Mouse (Mus musculus): ENCODE measurements at regions not wholly inside any gene's neighbourhood (a gene's known extent, or its start where the extent isn't known, plus 50 kb on each side); places are given as distances from the start of the nearest gene placed in this dataset.

DNA sequence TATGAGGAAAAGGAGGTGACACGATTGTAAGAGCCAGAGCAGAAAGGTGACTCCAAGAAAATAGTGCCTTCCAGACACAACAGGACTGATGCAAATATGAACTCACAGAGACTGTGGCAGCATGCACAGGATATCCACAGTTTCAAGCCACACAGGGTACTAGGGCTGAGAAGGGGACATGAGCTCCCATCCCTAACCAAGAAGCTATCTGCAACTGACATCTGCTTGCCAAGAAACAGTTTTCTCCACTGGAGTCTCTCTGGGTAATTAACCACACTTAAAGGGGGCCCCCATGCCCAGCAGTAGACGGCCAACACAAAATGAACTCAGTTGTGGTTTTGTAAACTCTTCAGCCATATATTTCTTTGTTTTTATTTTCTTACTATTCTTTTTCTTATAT is 176.1 kb downstream of the Gm11361 start:
- Histone ChIP-seq H3K4me2 (replicated peaks; ENCODE audit: low read depth, low read length) (no peak overlapping the region), H3K9ac (ENCODE audit: low read depth, low read length) (no peak overlapping the region), H3K27me3 (ENCODE audit: control insufficient read depth, insufficient read depth, low read length) (no peaks in the 10 kb centered on the region), H3K27ac (ENCODE audit: low read depth, low read length) (no peak overlapping the region), H3K36me3 (ENCODE audit: control insufficient read depth, insufficient read depth, low read length) (no peaks in the 10 kb centered on the region), H3K9me3 (ENCODE audit: control insufficient read depth, low read length) (no peaks in the 10 kb centered on the region), H3K4me3 (ENCODE audit: low read length) (no peak overlapping the region), H3K4me1 (ENCODE audit: control insufficient read depth, insufficient read depth, low read length) (no peaks in the 10 kb centered on the region)
- 39% methylated on average over 2 of the region's 2 CpGs for WGBS
- ATAC-seq (ENCODE audit: low FRiP score, low TSS enrichment): no peak

GRCm38 (mm10) chr13:28432017-28432416 is 174.7 kb downstream of the Gm11361 start:
- H3K4me2 ChIP-seq (replicated peaks; ENCODE audit: low read depth, low read length): no peak overlapping the region
- no peak overlapping the region for H3K4me3 ChIP-seq (ENCODE audit: low read length)
- no peak overlapping the region for H3K27ac ChIP-seq (ENCODE audit: low read depth, low read length)
- no peak overlapping the region for H3K9ac ChIP-seq (ENCODE audit: low read depth, low read length)
- H3K4me1 ChIP-seq (ENCODE audit: control insufficient read depth, insufficient read depth, low read length): no peaks in the 10 kb centered on the region
- no peaks in the 10 kb centered on the region for H3K9me3 ChIP-seq (ENCODE audit: control insufficient read depth, low read length)
- no peak for ATAC-seq (ENCODE audit: low FRiP score, low TSS enrichment)
- 73% methylated on average over 2 of the region's 2 CpGs for WGBS
- no peaks in the 10 kb centered on the region for H3K36me3 ChIP-seq (ENCODE audit: control insufficient read depth, insufficient read depth, low read length)
- no peaks in the 10 kb centered on the region for H3K27me3 ChIP-seq (ENCODE audit: control insufficient read depth, insufficient read depth, low read length)

GRCm38 (mm10) chr13:28426085-28426484 is 168.8 kb downstream of the Gm11361 start:
- WGBS: 78% methylated on average over 4 of the region's 4 CpGs
- Histone ChIP-seq H3K27me3 (ENCODE audit: control insufficient read depth, insufficient read depth, low read length) (no peaks in the 10 kb centered on the region), H3K4me2 (replicated peaks; ENCODE audit: low read depth, low read length) (no peak overlapping the region), H3K4me1 (ENCODE audit: control insufficient read depth, insufficient read depth, low read length) (peaks cover 8% of the 10 kb centered on the region; the same call in 1 of the 2 replicates), H3K9me3 (ENCODE audit: control insufficient read depth, low read length) (no peaks in the 10 kb centered on the region), H3K27ac (ENCODE audit: low read depth, low read length) (no peak overlapping the region), H3K4me3 (ENCODE audit: low read length) (no peak overlapping the region), H3K9ac (ENCODE audit: low read depth, low read length) (no peak overlapping the region), H3K36me3 (ENCODE audit: control insufficient read depth, insufficient read depth, low read length) (no peaks in the 10 kb centered on the region)
- no peak for ATAC-seq (ENCODE audit: low FRiP score, low TSS enrichment)

- no peaks in the 10 kb centered on the region for H3K27me3 ChIP-seq (ENCODE audit: control insufficient read depth, insufficient read depth, low read length)
- no peak overlapping the region for H3K4me2 ChIP-seq (replicated peaks; ENCODE audit: low read depth, low read length)
- WGBS: 61% methylated on average over 3 of the region's 3 CpGs
- no peak overlapping the region for H3K4me3 ChIP-seq (ENCODE audit: low read length)
- no peak overlapping the region for H3K9ac ChIP-seq (ENCODE audit: low read depth, low read length)
- H3K27ac ChIP-seq (ENCODE audit: low read depth, low read length): no peak overlapping the region
- no peaks in the 10 kb centered on the region for H3K36me3 ChIP-seq (ENCODE audit: control insufficient read depth, insufficient read depth, low read length)
- peaks cover 8% of the 10 kb centered on the region; the same call in 1 of the 2 replicates for H3K4me1 ChIP-seq (ENCODE audit: control insufficient read depth, insufficient read depth, low read length)
- no peak for ATAC-seq (ENCODE audit: low FRiP score, low TSS enrichment)
- no peaks in the 10 kb centered on the region for H3K9me3 ChIP-seq (ENCODE audit: control insufficient read depth, low read length)
Measured at GRCm38 (mm10) chr13:28425116-28425515, 167.8 kb downstream of the Gm11361 start.

DNA sequence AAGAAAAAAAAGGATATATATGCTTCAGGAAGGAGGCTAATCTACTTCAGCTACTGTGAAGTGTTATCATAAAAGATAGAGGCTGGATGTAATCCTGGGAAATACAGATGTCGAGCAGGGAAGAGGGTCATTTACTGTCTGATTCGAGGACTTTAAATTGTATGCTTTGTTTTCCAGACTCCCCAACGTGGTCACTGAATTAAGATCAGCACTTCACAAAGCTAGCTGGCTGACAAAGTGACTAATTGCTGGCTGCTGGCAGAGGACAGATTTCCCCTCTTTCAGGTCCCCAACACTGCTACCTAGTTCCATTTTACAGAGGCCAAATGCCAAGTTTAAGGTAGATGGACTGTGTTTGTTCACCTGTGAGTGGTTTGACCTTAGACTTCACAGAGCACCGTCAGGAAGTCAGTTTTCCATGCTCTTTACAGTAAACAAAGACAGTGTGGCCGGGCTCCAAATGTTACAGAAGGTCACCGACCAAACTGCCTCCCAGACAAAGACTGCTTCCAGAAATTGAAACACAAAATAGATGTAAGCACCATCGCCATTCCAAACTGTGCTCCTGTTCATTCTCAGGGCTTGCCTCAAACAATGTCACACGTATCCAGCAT is 167.2 kb downstream of the Gm11361 start:
- Histone ChIP-seq H3K4me1 (ENCODE audit: control insufficient read depth, insufficient read depth, low read length) (peaks cover 9% of the 10 kb centered on the region), H3K36me3 (ENCODE audit: control insufficient read depth, insufficient read depth, low read length) (no peaks in the 10 kb centered on the region), H3K4me2 (replicated peaks; ENCODE audit: low read depth, low read length) (no peak overlapping the region), H3K27ac (ENCODE audit: low read depth, low read length) (no peak overlapping the region), H3K27me3 (ENCODE audit: control insufficient read depth, insufficient read depth, low read length) (no peaks in the 10 kb centered on the region), H3K9me3 (ENCODE audit: control insufficient read depth, low read length) (no peaks in the 10 kb centered on the region), H3K9ac (ENCODE audit: low read depth, low read length) (no peak overlapping the region), H3K4me3 (ENCODE audit: low read length) (no peak overlapping the region)
- ATAC-seq (ENCODE audit: low FRiP score, low TSS enrichment): peak; percentile 56; the same call in 1 of the 2 replicates
- WGBS: 22% methylated on average over 8 of the region's 8 CpGs

DNA sequence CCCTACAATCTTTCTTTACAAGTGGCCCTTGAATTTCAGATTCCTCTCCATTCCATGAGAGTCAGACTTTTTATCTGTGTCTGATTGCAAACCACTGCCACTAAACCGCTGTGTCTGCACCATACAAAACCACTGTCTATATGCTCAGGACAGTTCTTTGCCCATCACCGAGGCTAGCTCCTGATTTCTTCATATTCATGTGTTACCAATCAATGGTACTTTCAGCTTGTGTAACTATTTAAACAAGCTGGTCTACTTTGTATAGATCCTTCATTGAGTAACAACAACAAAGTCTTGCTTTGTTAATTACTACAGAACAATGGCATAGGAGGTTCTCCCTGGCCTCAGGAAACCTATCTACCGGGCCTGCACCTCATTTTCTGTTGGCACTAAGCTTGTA is 164.0 kb downstream of the Gm11361 start:
- H3K4me1 ChIP-seq (ENCODE audit: control insufficient read depth, insufficient read depth, low read length): peaks cover 41% of the 10 kb centered on the region
- no peaks in the 10 kb centered on the region for H3K36me3 ChIP-seq (ENCODE audit: control insufficient read depth, insufficient read depth, low read length)
- ATAC-seq (ENCODE audit: low FRiP score, low TSS enrichment): no peak

DNA sequence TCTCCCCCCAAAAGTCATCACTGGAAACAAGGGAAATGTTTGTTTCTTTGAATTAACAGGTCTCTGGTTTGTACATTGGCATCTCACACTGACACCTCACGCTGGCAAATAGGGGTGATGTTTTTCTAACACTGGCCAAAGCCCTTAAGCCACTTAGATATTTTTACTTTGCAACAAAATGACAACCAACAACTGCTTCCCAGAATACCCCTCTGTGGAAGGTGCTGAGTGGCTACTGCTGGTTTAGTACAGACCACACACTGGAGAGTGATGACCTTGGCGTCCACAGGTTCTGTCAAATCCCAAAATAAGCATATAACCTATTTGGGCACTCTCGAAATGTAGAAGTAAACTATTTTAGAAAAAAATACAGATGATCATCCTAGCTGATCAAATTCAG is 163.3 kb downstream of the Gm11361 start:
- H3K27me3 ChIP-seq (ENCODE audit: control insufficient read depth, insufficient read depth, low read length): no peaks in the 10 kb centered on the region
- H3K27ac ChIP-seq (ENCODE audit: low read depth, low read length): no peak overlapping the region
- ATAC-seq (ENCODE audit: low FRiP score, low TSS enrichment): no peak
- no peaks in the 10 kb centered on the region for H3K36me3 ChIP-seq (ENCODE audit: control insufficient read depth, insufficient read depth, low read length)
- H3K4me1 ChIP-seq (ENCODE audit: control insufficient read depth, insufficient read depth, low read length): peaks cover 48% of the 10 kb centered on the region
- H3K9ac ChIP-seq (ENCODE audit: low read depth, low read length): no peak overlapping the region
- no peak overlapping the region for H3K4me3 ChIP-seq (ENCODE audit: low read length)
- WGBS: 78% methylated on average over 3 of the region's 3 CpGs
- no peaks in the 10 kb centered on the region for H3K9me3 ChIP-seq (ENCODE audit: control insufficient read depth, low read length)
- H3K4me2 ChIP-seq (replicated peaks; ENCODE audit: low read depth, low read length): no peak overlapping the region

More for the DNA sequence above, 164.0 kb downstream of the Gm11361 start:
- Histone ChIP-seq H3K27ac (ENCODE audit: low read depth, low read length) (no peak overlapping the region), H3K4me2 (replicated peaks; ENCODE audit: low read depth, low read length) (no peak overlapping the region), H3K9me3 (ENCODE audit: control insufficient read depth, low read length) (no peaks in the 10 kb centered on the region), H3K27me3 (ENCODE audit: control insufficient read depth, insufficient read depth, low read length) (no peaks in the 10 kb centered on the region), H3K4me3 (ENCODE audit: low read length) (no peak overlapping the region), H3K9ac (ENCODE audit: low read depth, low read length) (no peak overlapping the region)
- WGBS: 86% methylated on average over 3 of the region's 3 CpGs

DNA sequence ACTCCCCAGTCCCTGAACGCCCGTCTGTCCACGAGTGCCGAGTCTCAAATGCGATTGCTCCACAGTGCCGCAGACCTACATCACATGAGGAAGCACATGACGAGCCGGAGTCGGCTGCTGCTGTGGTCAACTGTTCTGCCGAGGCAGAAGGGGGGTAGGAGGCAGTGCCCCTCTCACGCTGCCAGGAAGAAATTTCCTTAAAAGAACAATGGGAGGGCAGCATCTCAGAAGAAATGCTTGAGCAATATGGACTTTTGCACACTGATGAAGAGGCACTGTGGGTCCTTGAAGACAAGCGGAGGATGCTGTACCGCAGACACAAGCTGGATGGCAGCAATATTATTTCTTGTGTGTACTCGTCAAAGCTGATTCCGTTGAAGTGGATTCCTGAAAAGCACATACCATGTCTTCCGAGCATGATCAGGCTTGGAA is 162.6 kb downstream of the Gm11361 start:
- 50% methylated on average over 16 of the region's 16 CpGs for WGBS
- Histone ChIP-seq H3K27ac (ENCODE audit: low read depth, low read length) (no peak overlapping the region), H3K36me3 (ENCODE audit: control insufficient read depth, insufficient read depth, low read length) (no peaks in the 10 kb centered on the region), H3K4me2 (replicated peaks; ENCODE audit: low read depth, low read length) (no peak overlapping the region; the same call in 1 of the 2 replicates), H3K9ac (ENCODE audit: low read depth, low read length) (no peak overlapping the region), H3K9me3 (ENCODE audit: control insufficient read depth, low read length) (no peaks in the 10 kb centered on the region), H3K27me3 (ENCODE audit: control insufficient read depth, insufficient read depth, low read length) (no peaks in the 10 kb centered on the region), H3K4me3 (ENCODE audit: low read length) (no peak overlapping the region), H3K4me1 (ENCODE audit: control insufficient read depth, insufficient read depth, low read length) (peaks cover 51% of the 10 kb centered on the region)
- ATAC-seq (ENCODE audit: low FRiP score, low TSS enrichment): no peak

- WGBS: 89% methylated on average over 17 of the region's 17 CpGs
- H3K9ac ChIP-seq (ENCODE audit: low read depth, low read length): no peak overlapping the region
- peak overlapping the region; percentile 93 for H3K27ac ChIP-seq (ENCODE audit: low read depth, low read length)
- no peaks in the 10 kb centered on the region for H3K27me3 ChIP-seq (ENCODE audit: control insufficient read depth, insufficient read depth, low read length)
- H3K4me3 ChIP-seq (ENCODE audit: low read length): no peak overlapping the region
- peak overlapping the region; percentile 21; the same call in 1 of the 2 replicates for H3K4me2 ChIP-seq (replicated peaks; ENCODE audit: low read depth, low read length)
- no peak for ATAC-seq (ENCODE audit: low FRiP score, low TSS enrichment)
- H3K36me3 ChIP-seq (ENCODE audit: control insufficient read depth, insufficient read depth, low read length): no peaks in the 10 kb centered on the region
- H3K4me1 ChIP-seq (ENCODE audit: control insufficient read depth, insufficient read depth, low read length): peaks cover 44% of the 10 kb centered on the region
- H3K9me3 ChIP-seq (ENCODE audit: control insufficient read depth, low read length): no peaks in the 10 kb centered on the region
Measured at GRCm38 (mm10) chr13:28418936-28419681, 161.8 kb downstream of the Gm11361 start.
